Mouse (Mus musculus): ENCODE measurements at regions not wholly inside any gene's neighbourhood (a gene's known extent, or its start where the extent isn't known, plus 50 kb on each side); places are given as distances from the start of the nearest gene placed in this dataset.

GRCm38 (mm10) chr10:17599246-17599645 lies 123.8 kb upstream of the Cited2 start:
- H3K4me2 ChIP-seq (replicated peaks) = no peak overlapping the region
- peaks cover 9% of the 10 kb centered on the region; the same call in 1 of the 2 replicates for H3K4me1 ChIP-seq (replicated peaks)
- H3K4me3 ChIP-seq (replicated peaks) = no peak overlapping the region
- H3K27me3 ChIP-seq = no peaks in the 10 kb centered on the region
- H3K9ac ChIP-seq (replicated peaks) = no peak overlapping the region
- H3K9me3 ChIP-seq = no peaks in the 10 kb centered on the region
- H3K27ac ChIP-seq = no peak overlapping the region
- ATAC-seq = no peak
- H3K36me3 ChIP-seq = no peaks in the 10 kb centered on the region
- WGBS = 92% methylated on average over 10 of the region's 10 CpGs

GRCm38 (mm10) chr10:17599831-17600761 lies 122.9 kb upstream of the Cited2 start:
- Histone ChIP-seq H3K4me2 (replicated peaks) (no peak overlapping the region), H3K27me3 (no peaks in the 10 kb centered on the region), H3K36me3 (no peaks in the 10 kb centered on the region), H3K4me3 (replicated peaks) (no peak overlapping the region), H3K9ac (replicated peaks) (no peak overlapping the region), H3K9me3 (no peaks in the 10 kb centered on the region), H3K4me1 (replicated peaks) (peaks cover 9% of the 10 kb centered on the region; the same call in 1 of the 2 replicates), H3K27ac (no peak overlapping the region)
- WGBS = 44% methylated on average over 6 of the region's 6 CpGs
- 0 out of 2 replicates have a peak, but pooled peaks have one; percentile 55 for ATAC-seq

GRCm38 (mm10) chr10:17600762-17601108 lies 122.3 kb upstream of the Cited2 start:
- Histone ChIP-seq H3K4me3 (replicated peaks) (no peak overlapping the region), H3K4me1 (replicated peaks) (peaks cover 9% of the 10 kb centered on the region; the same call in 1 of the 2 replicates), H3K27ac (no peak overlapping the region), H3K36me3 (no peaks in the 10 kb centered on the region), H3K9me3 (no peaks in the 10 kb centered on the region), H3K9ac (replicated peaks) (no peak overlapping the region), H3K27me3 (no peaks in the 10 kb centered on the region), H3K4me2 (replicated peaks) (no peak overlapping the region)
- 64% methylated on average over 3 of the region's 3 CpGs for WGBS
- ATAC-seq = no peak

DNA sequence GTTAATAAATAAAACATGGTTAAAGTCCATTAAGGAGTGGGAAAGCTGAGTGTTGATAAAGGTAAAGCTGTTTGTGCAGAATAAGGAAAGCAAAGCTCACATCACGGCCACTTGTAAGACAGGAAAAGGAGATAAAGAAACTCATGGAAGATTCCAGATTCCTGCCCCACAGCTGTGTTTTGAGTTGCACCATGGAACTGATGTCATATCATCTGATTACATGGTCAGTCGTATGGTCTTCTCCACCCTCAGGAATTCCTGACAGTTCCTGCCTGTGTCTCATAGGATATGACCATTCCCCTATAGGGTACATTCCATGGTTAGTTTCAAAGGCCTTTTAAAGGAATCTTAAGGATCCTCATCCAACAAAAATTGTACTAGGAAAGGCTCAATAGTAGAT lies 120.6 kb upstream of the Cited2 start:
- no peak overlapping the region for H3K4me2 ChIP-seq (replicated peaks)
- H3K36me3 ChIP-seq = no peaks in the 10 kb centered on the region
- no peaks in the 10 kb centered on the region for H3K9me3 ChIP-seq
- no peak for ATAC-seq
- no peak overlapping the region for H3K9ac ChIP-seq (replicated peaks)
- 84% methylated on average over 2 of the region's 2 CpGs for WGBS
- peaks cover 9% of the 10 kb centered on the region; the same call in 1 of the 2 replicates for H3K4me1 ChIP-seq (replicated peaks)
- no peak overlapping the region for H3K4me3 ChIP-seq (replicated peaks)
- H3K27me3 ChIP-seq = no peaks in the 10 kb centered on the region
- H3K27ac ChIP-seq = no peak overlapping the region

DNA sequence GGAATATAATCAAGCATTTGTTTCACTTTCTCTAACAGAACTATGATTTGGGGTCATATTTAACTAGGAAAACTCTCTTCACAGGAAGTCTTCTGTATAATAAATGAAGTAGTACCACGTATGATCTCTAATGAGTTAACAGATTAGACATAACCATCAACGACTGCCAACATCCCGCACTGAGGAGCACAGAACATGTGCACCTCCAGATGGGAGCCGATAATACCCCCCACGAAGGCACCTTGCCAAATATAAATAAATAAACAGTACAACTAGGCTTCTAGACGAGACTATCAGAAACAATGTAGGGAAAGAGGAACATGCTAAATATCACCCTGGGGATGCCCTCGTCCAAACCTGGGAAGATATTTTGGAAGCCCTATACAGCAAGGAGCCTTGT lies 114.8 kb upstream of the Cited2 start:
- WGBS = 86% methylated on average over 7 of the region's 7 CpGs
- no peak for ATAC-seq
- no peak overlapping the region for H3K4me3 ChIP-seq (replicated peaks)
- H3K4me1 ChIP-seq (replicated peaks) = no peaks in the 10 kb centered on the region
- no peak overlapping the region for H3K4me2 ChIP-seq (replicated peaks)
- H3K27ac ChIP-seq = no peak overlapping the region
- no peaks in the 10 kb centered on the region for H3K9me3 ChIP-seq
- H3K27me3 ChIP-seq = no peaks in the 10 kb centered on the region
- no peaks in the 10 kb centered on the region for H3K36me3 ChIP-seq
- H3K9ac ChIP-seq (replicated peaks) = no peak overlapping the region

GRCm38 (mm10) chr10:17610592-17610991 lies 112.4 kb upstream of the Cited2 start:
- Histone ChIP-seq H3K4me1 (replicated peaks) (no peaks in the 10 kb centered on the region), H3K4me3 (replicated peaks) (no peak overlapping the region), H3K27me3 (no peaks in the 10 kb centered on the region), H3K9ac (replicated peaks) (no peak overlapping the region), H3K4me2 (replicated peaks) (no peak overlapping the region), H3K36me3 (no peaks in the 10 kb centered on the region), H3K9me3 (no peaks in the 10 kb centered on the region), H3K27ac (no peak overlapping the region)
- no peak for ATAC-seq
- 90% methylated on average over 7 of the region's 7 CpGs for WGBS

- 97% methylated on average over 3 of the region's 3 CpGs for WGBS
- ATAC-seq = no peak
Observed at GRCm38 (mm10) chr10:17613281-17613680, 109.7 kb upstream of the Cited2 start.

GRCm38 (mm10) chr10:17618024-17618423 lies 105.0 kb upstream of the Cited2 start:
- Histone ChIP-seq H3K4me1 (replicated peaks) (no peaks in the 10 kb centered on the region), H3K27ac (no peak overlapping the region), H3K9me3 (no peaks in the 10 kb centered on the region), H3K4me2 (replicated peaks) (no peak overlapping the region), H3K9ac (replicated peaks) (no peak overlapping the region), H3K4me3 (replicated peaks) (no peak overlapping the region), H3K36me3 (no peaks in the 10 kb centered on the region), H3K27me3 (no peaks in the 10 kb centered on the region)
- ATAC-seq = no peak
- 94% methylated on average over 1 of the region's 1 CpGs for WGBS

More at GRCm38 (mm10) chr10:17613281-17613680, 109.7 kb upstream of the Cited2 start:
- no peak overlapping the region for H3K27ac ChIP-seq
- H3K36me3 ChIP-seq = no peaks in the 10 kb centered on the region
- no peak overlapping the region for H3K4me3 ChIP-seq (replicated peaks)
- H3K27me3 ChIP-seq = no peaks in the 10 kb centered on the region
- H3K4me2 ChIP-seq (replicated peaks) = no peak overlapping the region
- no peaks in the 10 kb centered on the region for H3K9me3 ChIP-seq
- H3K9ac ChIP-seq (replicated peaks) = no peak overlapping the region
- no peaks in the 10 kb centered on the region for H3K4me1 ChIP-seq (replicated peaks)

- H3K9me3 ChIP-seq = no peaks in the 10 kb centered on the region
- H3K36me3 ChIP-seq = no peaks in the 10 kb centered on the region
- H3K4me2 ChIP-seq (replicated peaks) = no peak overlapping the region
- no peak for ATAC-seq
- no peaks in the 10 kb centered on the region for H3K4me1 ChIP-seq (replicated peaks)
- WGBS = 83% methylated on average over 3 of the region's 3 CpGs
- no peak overlapping the region for H3K27ac ChIP-seq
- H3K4me3 ChIP-seq (replicated peaks) = no peak overlapping the region
- H3K9ac ChIP-seq (replicated peaks) = no peak overlapping the region
- H3K27me3 ChIP-seq = no peaks in the 10 kb centered on the region
Observed at GRCm38 (mm10) chr10:17619617-17620016, 103.4 kb upstream of the Cited2 start.

DNA sequence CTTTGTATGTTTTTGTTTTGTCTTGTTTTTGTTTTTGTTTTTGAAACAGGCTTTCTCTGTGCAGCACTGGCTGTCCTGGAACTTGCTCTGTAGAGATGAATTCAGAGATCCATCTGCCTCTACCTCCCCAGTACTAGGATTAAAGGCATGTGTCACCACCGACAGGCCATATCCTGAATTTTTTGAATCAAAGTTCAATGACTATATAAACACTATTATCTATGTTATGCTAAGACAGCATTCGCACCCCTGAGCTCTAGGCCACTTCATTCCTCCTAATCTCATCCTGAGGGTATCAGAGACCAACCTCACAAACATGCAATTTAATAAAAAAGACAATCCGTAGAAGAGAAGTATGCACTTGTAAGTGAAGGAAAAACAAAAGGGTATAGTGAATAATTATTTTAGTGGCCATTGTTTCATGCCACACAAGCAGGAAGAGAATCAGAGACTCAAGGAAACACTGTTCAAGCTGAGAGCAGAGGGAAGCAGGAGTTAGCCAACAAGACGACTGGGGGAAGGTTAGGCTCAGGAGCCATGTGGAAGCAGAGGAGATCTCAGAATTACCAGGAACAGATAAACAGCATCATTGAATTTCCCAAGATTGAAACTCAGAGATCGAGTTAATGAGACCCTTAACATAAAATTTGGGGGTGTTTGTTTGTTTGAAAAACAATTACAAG lies 101.2 kb upstream of the Cited2 start:
- Histone ChIP-seq H3K4me3 (replicated peaks) (no peak overlapping the region), H3K4me1 (replicated peaks) (no peaks in the 10 kb centered on the region), H3K4me2 (replicated peaks) (no peak overlapping the region), H3K9me3 (no peaks in the 10 kb centered on the region), H3K36me3 (no peaks in the 10 kb centered on the region), H3K27ac (no peak overlapping the region), H3K27me3 (no peaks in the 10 kb centered on the region), H3K9ac (replicated peaks) (no peak overlapping the region)
- WGBS = 69% methylated on average over 5 of the region's 5 CpGs
- no peak for ATAC-seq

GRCm38 (mm10) chr10:17622802-17623201 lies 100.2 kb upstream of the Cited2 start:
- ATAC-seq = no peak
- Histone ChIP-seq H3K4me1 (replicated peaks) (no peaks in the 10 kb centered on the region), H3K36me3 (no peaks in the 10 kb centered on the region), H3K4me2 (replicated peaks) (no peak overlapping the region), H3K9ac (replicated peaks) (no peak overlapping the region), H3K27me3 (no peaks in the 10 kb centered on the region), H3K27ac (no peak overlapping the region), H3K9me3 (no peaks in the 10 kb centered on the region), H3K4me3 (replicated peaks) (no peak overlapping the region)
- WGBS = 5% methylated on average over 1 of the region's 1 CpGs

DNA sequence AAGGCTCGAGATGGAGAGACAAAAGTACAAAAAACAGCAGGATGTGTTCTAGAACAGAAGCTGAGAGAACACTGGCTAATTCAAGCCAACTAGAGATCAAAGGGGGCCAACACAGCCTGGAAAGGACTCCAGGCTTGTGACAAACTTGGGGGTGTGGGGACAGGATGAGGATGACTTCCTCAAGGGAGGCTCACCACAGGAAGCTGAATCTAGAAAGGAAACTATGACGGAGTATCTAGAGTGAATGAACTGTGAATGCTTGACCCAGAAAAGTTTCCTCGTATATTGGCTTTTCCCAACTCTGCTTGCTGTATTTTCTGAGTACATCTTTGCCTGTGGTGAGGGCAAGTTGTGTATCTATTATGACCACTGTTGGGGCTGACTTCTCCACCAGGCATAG lies 93.3 kb upstream of the Cited2 start:
- Histone ChIP-seq H3K9ac (replicated peaks) (no peak overlapping the region), H3K27me3 (no peaks in the 10 kb centered on the region), H3K27ac (no peak overlapping the region), H3K4me2 (replicated peaks) (no peak overlapping the region), H3K4me1 (replicated peaks) (peaks cover 21% of the 10 kb centered on the region), H3K36me3 (no peaks in the 10 kb centered on the region), H3K9me3 (no peaks in the 10 kb centered on the region), H3K4me3 (replicated peaks) (no peak overlapping the region)
- ATAC-seq = no peak
- WGBS = 72% methylated on average over 3 of the region's 3 CpGs
